Mouse (Mus musculus): Measurements from ENCODE around the gene Plxna1. TPM values are rescaled to one million over a fixed set of nuclear protein-coding genes. Genes with fewer than 3 reads are reported as not detected.

Gene Plxna1
- polyA plus RNA-seq, 1 experiment from 2014 or later = 26.6 TPM

DNA sequence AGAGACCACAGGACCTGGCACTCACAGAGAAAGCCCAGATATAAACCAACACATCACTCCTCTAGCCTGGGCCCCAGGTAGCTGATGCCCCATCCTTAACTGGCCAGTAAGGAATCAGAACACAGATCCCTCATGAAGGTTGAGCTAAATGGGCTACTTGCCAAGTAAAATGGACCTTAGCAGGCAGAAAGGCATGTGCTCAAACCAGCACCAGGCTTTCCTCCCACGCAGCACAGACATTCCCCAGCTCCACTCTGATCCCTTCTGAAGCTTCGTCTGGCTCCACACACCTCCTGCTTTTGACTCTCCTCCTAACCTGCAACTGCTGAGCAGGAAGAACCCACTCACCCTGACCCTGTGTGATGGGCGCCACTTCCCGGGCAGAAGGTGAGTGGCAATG, 20.4 kb downstream of the Plxna1 start:
- WGBS = 88% methylated on average over 4 of the region's 4 CpGs
- peaks cover 37% of the 10 kb centered on the region for H3K4me1 ChIP-seq
- H3K9me3 ChIP-seq = no peaks in the 10 kb centered on the region
- no peak overlapping the region for H3K27ac ChIP-seq
- DNase-seq (ENCODE audit: extremely low spot score, low spot score) = no peak
- peaks cover 88% of the 10 kb centered on the region for H3K36me3 ChIP-seq (replicated peaks)
- H3K27me3 ChIP-seq (ENCODE audit: poor library complexity, severe bottlenecking) = no peaks in the 10 kb centered on the region
- H3K4me3 ChIP-seq = no peak overlapping the region

DNA sequence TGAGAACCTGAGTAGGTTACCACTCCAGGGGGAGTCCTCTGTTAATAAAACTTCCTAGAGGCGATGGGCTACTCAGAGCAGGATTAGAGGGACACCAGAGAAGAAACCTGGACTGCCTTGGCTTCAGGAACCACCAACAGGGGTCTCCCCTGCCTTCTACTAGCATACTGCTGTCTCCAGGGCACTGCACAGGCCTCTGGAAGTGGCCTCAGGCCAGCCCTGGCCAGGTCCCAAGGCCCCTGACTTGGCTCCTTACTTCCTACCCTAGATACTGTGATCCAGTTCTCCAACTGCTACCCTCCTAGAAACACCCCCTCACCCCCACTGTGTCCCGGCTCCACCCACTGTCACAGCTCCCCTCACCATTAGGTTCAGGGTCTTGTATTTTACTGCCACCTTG, 23.0 kb downstream of the Plxna1 start:
- Histone ChIP-seq H3K27ac (no peak overlapping the region), H3K4me3 (no peak overlapping the region), H3K27me3 (ENCODE audit: poor library complexity, severe bottlenecking) (no peaks in the 10 kb centered on the region), H3K36me3 (replicated peaks) (peaks cover 100% of the 10 kb centered on the region), H3K4me1 (peaks cover 28% of the 10 kb centered on the region), H3K9me3 (no peaks in the 10 kb centered on the region)
- no peak for DNase-seq (ENCODE audit: extremely low spot score, low spot score)
- 82% methylated on average over 2 of the region's 2 CpGs for WGBS

DNA sequence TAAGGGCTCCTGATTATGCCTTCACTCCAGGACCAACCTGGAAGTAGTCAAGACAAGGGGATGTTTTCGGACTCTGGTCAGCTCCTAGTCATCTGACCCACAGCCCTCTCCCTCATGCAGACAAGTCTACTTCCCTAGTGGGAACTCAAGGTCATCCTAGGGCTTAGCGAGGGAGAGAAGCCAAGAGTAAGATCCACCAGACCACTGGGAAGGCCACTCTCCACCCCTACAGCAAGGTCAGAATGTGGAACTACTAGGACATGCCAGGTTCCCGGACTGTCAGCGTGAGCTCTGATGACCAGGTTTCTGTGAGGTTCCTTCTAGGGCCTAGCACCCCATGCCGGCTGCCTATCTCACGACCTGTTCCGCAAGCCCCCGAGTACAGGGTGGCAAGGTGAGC, 23.7 kb downstream of the Plxna1 start:
- Histone ChIP-seq H3K4me3 (no peak overlapping the region), H3K27me3 (ENCODE audit: poor library complexity, severe bottlenecking) (no peaks in the 10 kb centered on the region), H3K9me3 (no peaks in the 10 kb centered on the region), H3K27ac (0 out of 2 replicates have a peak overlapping the region, but pooled peaks have one; percentile 12), H3K36me3 (replicated peaks) (peaks cover 100% of the 10 kb centered on the region), H3K4me1 (peaks cover 30% of the 10 kb centered on the region)
- DNase-seq (ENCODE audit: extremely low spot score, low spot score) = no peak
- 91% methylated on average over 8 of the region's 8 CpGs for WGBS

DNA sequence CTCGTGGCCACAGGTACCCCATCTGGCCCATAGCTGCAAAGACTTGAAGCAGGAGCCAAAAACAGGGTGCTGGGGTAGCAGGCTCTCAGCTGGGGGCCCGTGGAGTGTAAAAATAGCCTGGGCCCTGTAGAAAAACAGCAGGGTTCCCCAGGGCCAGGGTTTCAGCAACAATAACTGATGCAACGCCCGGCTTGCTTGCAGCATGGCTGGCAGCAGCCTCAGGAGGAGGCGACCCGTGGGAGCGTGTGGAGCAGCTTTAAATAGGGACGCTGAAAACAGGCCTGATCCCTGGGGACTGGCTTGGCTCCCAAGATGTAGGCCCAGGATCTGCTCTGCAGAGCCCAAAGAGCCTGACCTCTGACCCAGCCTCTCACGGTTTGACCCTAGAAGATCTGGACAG, 24.8 kb downstream of the Plxna1 start:
- H3K4me1 ChIP-seq = peaks cover 37% of the 10 kb centered on the region
- DNase-seq (ENCODE audit: extremely low spot score, low spot score) = no peak
- no peak overlapping the region for H3K4me3 ChIP-seq
- no peaks in the 10 kb centered on the region for H3K9me3 ChIP-seq
- H3K27ac ChIP-seq = no peak overlapping the region
- H3K27me3 ChIP-seq (ENCODE audit: poor library complexity, severe bottlenecking) = no peaks in the 10 kb centered on the region
- 88% methylated on average over 9 of the region's 9 CpGs for WGBS
- H3K36me3 ChIP-seq (replicated peaks) = peaks cover 100% of the 10 kb centered on the region

DNA sequence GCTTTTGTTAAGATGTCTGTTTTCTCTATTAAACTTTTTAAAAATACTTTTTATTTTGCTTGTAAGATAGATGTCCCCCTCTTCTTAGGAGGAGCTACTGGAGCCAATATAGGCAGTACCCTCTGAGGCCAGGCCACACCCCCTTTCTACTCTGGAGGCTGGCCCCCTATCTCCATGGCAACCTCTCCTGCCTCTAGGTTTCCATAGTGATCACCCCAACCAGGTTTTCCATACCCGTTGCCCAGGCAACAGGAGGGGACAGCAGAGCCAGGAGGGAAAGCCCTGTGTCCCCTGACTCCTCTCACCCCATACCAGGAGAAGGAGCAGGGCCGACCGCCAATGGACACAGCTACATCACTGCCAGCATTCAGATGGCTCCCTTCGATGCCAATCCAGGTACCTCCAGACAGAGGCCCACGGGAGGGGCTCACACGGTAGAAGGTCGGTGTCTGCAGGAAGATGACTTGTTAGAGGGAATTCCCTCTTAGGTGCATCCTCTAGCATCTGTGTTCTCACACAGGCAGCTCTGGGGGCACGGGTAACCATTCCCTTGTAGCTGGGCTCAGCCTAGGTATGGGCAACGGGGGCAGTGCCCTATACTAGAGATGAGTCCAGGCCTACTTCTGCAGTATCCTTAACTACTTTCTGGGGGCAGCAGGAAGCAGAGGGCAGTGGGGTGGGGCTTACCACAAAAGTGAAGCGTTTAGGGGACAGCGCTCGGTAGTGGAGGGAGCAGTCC, 28.3 kb downstream of the Plxna1 start:
- H3K4me1 ChIP-seq = peaks cover 37% of the 10 kb centered on the region
- H3K36me3 ChIP-seq (replicated peaks) = peaks cover 100% of the 10 kb centered on the region

DNA sequence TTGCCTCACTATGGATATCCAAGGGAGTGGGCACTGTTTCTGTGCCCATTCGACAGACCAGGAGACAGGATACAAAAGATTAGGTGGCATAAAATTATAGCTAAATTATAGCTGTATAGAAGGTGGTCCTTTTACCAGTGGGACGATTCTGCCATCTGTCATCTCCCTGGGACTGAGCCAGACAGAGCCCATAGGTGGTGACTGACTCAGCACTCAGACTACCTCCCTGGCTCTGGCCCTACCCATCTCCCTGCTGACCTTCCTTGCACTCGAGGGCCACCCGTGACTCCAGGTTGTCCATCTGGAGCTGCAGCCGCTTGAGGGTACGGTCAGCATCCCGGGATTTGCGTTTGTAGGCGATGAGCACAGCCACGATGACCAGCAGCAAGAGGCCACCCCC, 31.5 kb downstream of the Plxna1 start:
- Histone ChIP-seq H3K4me1 (peaks cover 28% of the 10 kb centered on the region), H3K4me3 (no peak overlapping the region), H3K27me3 (ENCODE audit: poor library complexity, severe bottlenecking) (no peaks in the 10 kb centered on the region), H3K9me3 (no peaks in the 10 kb centered on the region), H3K27ac (no peak overlapping the region), H3K36me3 (replicated peaks) (peaks cover 99% of the 10 kb centered on the region)
- WGBS = 93% methylated on average over 10 of the region's 10 CpGs
- DNase-seq (ENCODE audit: extremely low spot score, low spot score) = no peak

More for the DNA sequence above, 28.3 kb downstream of the Plxna1 start:
- Histone ChIP-seq H3K9me3 (no peaks in the 10 kb centered on the region), H3K4me3 (no peak overlapping the region), H3K27me3 (ENCODE audit: poor library complexity, severe bottlenecking) (no peaks in the 10 kb centered on the region), H3K27ac (peak overlapping the region; percentile 57)
- 68% methylated on average over 12 of the region's 12 CpGs for WGBS
- peak; percentile 80 for DNase-seq (ENCODE audit: extremely low spot score, low spot score)

DNA sequence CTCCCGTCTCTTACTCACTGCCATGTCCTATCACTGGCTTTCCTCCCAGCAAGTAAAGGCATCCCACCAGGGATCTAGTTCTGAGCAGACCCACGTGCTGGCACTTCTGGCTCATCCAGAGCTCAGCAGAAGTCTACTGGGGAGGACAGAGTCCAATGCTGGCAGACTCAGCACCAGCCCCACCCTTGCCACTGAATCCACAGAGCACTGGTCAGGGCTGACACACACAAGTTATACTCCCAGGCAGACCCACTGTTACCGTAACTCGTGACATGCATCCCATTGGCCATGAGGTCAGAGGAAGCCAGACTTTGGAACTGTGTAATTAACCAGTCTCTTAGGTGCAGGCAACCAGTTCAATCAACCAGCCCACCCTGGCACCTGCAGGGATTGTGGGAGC, 33.8 kb downstream of the Plxna1 start:
- 87% methylated on average over 4 of the region's 4 CpGs for WGBS
- peaks cover 99% of the 10 kb centered on the region for H3K36me3 ChIP-seq (replicated peaks)

DNA sequence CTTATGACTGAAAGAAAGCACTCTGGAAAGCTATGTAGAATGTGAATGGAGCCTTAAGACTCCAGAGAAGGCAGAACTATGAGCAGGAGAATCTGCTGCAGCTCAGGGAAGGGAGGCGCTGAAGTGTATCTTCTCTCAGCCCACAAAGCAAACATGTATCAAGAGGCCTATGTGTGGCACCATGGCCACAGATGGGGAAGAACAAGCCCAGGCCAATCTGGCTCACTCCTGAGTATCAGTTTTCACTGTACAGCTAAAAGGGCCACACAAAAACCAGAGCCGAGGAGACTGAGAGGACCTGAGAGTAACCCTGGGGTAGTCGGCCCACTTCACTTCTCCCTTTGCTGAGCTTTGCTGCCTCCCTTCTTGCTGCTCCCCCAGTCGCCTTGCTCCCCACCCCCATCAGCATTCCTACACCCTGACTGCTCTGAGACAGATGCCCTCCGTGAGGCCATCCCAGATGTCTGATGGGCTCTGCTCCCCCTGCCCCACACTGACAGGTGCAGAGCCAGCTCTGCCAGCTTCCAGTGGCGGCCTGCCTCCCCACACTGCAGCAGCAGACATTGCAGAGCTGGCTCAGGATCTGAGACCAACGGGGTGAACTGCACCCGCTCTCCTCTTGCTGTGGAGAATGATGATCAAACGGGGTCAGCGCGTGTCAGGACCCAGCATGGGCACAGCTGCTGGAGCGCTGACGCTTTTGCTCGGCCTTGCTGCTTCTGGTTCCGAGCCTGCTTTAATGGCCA, 34.5 kb downstream of the Plxna1 start:
- peaks cover 99% of the 10 kb centered on the region for H3K36me3 ChIP-seq (replicated peaks)
- WGBS = 80% methylated on average over 15 of the region's 15 CpGs

More for the DNA sequence above, 33.8 kb downstream of the Plxna1 start:
- no peak overlapping the region for H3K4me3 ChIP-seq
- no peak for DNase-seq (ENCODE audit: extremely low spot score, low spot score)
- no peaks in the 10 kb centered on the region for H3K27me3 ChIP-seq (ENCODE audit: poor library complexity, severe bottlenecking)
- H3K9me3 ChIP-seq = no peaks in the 10 kb centered on the region
- H3K27ac ChIP-seq = no peak overlapping the region
- peaks cover 10% of the 10 kb centered on the region for H3K4me1 ChIP-seq

DNA sequence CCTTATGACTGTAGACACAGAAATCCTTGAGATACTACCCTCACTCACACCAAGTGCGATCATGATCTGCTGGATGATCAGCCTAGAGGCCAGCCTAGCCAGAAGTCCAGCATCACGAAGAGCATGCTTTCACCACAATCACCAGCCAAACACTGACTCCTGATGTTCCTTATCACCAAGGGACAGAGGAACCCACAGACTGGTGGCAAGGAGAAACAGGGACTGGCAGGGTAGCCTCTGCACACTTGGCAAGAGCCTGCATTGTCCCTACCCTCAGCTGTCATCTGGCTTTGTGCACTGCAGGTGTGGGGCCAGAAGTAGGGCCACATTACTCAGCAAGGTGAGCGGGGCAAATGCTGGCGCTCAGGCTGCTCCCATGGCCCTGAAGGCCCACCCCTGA, 37.6 kb downstream of the Plxna1 start:
- Histone ChIP-seq H3K36me3 (replicated peaks) (peaks cover 99% of the 10 kb centered on the region), H3K9me3 (no peaks in the 10 kb centered on the region), H3K4me1 (peaks cover 5% of the 10 kb centered on the region; the same call in 1 of the 2 replicates), H3K27ac (no peak overlapping the region), H3K27me3 (ENCODE audit: poor library complexity, severe bottlenecking) (no peaks in the 10 kb centered on the region), H3K4me3 (no peak overlapping the region)
- whole genome bisulfite sequencing = 93% methylated on average over 4 of the region's 4 CpGs
- DNase-seq (ENCODE audit: extremely low spot score, low spot score) = no peak

More for the DNA sequence above, 34.5 kb downstream of the Plxna1 start:
- H3K27me3 ChIP-seq (ENCODE audit: poor library complexity, severe bottlenecking) = no peaks in the 10 kb centered on the region
- DNase-seq (ENCODE audit: extremely low spot score, low spot score) = no peak
- peaks cover 5% of the 10 kb centered on the region; the same call in 1 of the 2 replicates for H3K4me1 ChIP-seq
- H3K27ac ChIP-seq = no peak overlapping the region
- H3K9me3 ChIP-seq = no peaks in the 10 kb centered on the region
- H3K4me3 ChIP-seq = no peak overlapping the region

DNA sequence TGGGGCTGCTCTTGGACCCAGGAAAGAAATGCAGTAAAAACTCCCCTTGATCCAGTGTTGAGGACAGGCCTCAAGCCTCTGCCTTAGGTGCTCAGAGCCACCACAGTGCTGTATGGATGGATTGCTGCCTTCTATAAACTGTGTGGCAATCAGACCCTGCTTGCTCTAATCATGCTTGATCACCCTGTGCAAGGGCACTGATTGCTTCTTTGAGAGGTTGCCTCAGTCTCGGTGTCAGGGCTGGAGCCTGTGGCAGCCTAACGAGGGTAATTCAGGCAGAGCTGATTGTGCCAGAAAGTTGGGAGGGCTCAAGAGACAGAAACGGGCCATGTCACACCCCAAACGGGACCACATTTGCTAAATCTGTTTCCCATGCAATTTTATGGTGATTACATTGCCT, 47.2 kb downstream of the Plxna1 start:
- H3K9me3 ChIP-seq = no peaks in the 10 kb centered on the region
- no peak overlapping the region for H3K4me3 ChIP-seq
- H3K27ac ChIP-seq = no peak overlapping the region
- 55% methylated on average over 4 of the region's 4 CpGs for WGBS
- no peak for DNase-seq (ENCODE audit: extremely low spot score, low spot score)
- H3K27me3 ChIP-seq (ENCODE audit: poor library complexity, severe bottlenecking) = no peaks in the 10 kb centered on the region
- H3K4me1 ChIP-seq = peaks cover 13% of the 10 kb centered on the region
- H3K36me3 ChIP-seq (replicated peaks) = peaks cover 40% of the 10 kb centered on the region

DNA sequence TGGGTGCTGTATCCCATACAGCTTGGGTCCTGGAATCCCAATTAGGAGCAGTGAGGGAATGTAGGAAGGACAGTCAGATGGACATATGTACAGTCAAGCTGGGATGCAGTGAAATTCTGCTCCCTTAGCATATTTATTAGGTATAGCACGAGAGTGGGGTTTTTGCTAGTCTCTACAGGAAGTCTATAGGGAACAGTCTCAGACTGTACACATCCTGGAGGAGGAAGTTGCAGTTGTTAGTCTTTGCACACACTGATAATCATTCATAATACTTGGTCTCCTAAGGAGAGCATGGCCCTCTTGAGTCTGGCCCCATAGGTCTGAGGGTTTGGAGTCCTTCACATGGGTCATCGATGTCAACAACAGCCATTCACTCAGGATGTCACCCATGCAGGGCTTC, 50.9 kb downstream of the Plxna1 start:
- no peaks in the 10 kb centered on the region for H3K27me3 ChIP-seq (ENCODE audit: poor library complexity, severe bottlenecking)
- no peak for DNase-seq (ENCODE audit: extremely low spot score, low spot score)
- peaks cover 7% of the 10 kb centered on the region for H3K9me3 ChIP-seq
- peaks cover 3% of the 10 kb centered on the region for H3K36me3 ChIP-seq (replicated peaks)
- no peak overlapping the region for H3K27ac ChIP-seq
- H3K4me3 ChIP-seq = no peak overlapping the region
- 91% methylated on average over 2 of the region's 2 CpGs for WGBS
- peaks cover 25% of the 10 kb centered on the region for H3K4me1 ChIP-seq

DNA sequence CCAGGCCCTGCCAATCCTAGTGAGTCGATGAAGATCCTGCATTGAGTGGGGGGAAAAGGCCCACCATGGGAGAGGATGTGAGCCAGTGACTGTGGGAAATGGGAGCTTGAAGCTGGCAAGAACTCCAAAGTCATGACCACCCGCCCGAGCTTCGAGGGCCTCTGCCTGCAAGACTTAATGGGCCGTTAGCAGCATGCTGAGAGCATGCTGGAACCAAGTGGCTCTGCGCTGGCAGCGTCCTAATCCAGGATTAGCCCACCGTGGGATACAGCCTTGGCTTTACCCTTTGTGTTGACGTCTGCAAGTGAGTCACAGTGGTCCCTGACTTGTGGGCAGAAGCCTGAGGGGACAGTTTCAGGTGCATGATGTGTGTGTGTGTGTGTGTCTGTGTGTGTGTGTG, 52.2 kb downstream of the Plxna1 start:
- Histone ChIP-seq H3K36me3 (replicated peaks) (no peaks in the 10 kb centered on the region), H3K9me3 (peaks cover 12% of the 10 kb centered on the region), H3K27me3 (ENCODE audit: poor library complexity, severe bottlenecking) (no peaks in the 10 kb centered on the region), H3K4me1 (peaks cover 25% of the 10 kb centered on the region), H3K4me3 (no peak overlapping the region), H3K27ac (no peak overlapping the region)
- WGBS = 36% methylated on average over 9 of the region's 9 CpGs
- no peak for DNase-seq (ENCODE audit: extremely low spot score, low spot score)
